Mouse (Mus musculus) erythroblast, embryonic 14.5 days (primary cell): Measurements from ENCODE around the gene Lrrc4c.

Experiments
- GATA1 ChIP-seq: IDR thresholded peaks from 2 replicates; pipeline ENCODE4 v1.6.1; 2012; ENCODE audit warnings: low read length, inconsistent platforms, mixed read lengths
- TAL1 ChIP-seq: IDR thresholded peaks from 3 replicates; pipeline ENCODE4 v1.6.1; 2012; ENCODE audit warnings: low read length, inconsistent platforms, mixed read lengths

GRCm38 (mm10) chr2:97604182-97604581, 1286.2 kb downstream of the Lrrc4c start:
- no peak for TF ChIP-seq TAL1
- TF ChIP-seq GATA1, result no peak
